Mouse (Mus musculus): ENCODE data around the gene Iqsec1.

- TF ChIP-seq CTCF (IDR thresholded peaks at IDR 0.05; ENCODE audit: low read depth, low read length) (no peak), GATA1 (IDR thresholded peaks at IDR 0.05; ENCODE audit: borderline replicate concordance, low read length) (no peak), POLR2AphosphoS5 (IDR thresholded peaks at IDR 0.05; ENCODE audit: insufficient replicate concordance, low read depth, low read length) (no peak), TAL1 (conservative IDR thresholded peaks at IDR 0.05; ENCODE audit: low read depth, low read length) (no peak), GATA2 (IDR thresholded peaks at IDR 0.05; ENCODE audit: borderline replicate concordance, low read depth, low read length) (no peak)
Observed at GRCm38 (mm10) chr6:90941257-90941656, 47.2 kb downstream of the Iqsec1 start.
